Mouse (Mus musculus): Measurements from ENCODE around the gene Awat2. TPM values are rescaled to one million over a fixed set of nuclear protein-coding genes. Genes with fewer than 3 reads are reported as not detected.
"Not testable (repeated sequence)": the region's sequence is repeated elsewhere in the genome, so short reads cannot be mapped to it uniquely, and the experiment has no call there.

Gene Awat2
- 0.11 and 0.36 TPM in 2 replicates for polyA plus RNA-seq (2015; fragmentation: Nextera tagmentation; extraction: Ambion mirVana)

DNA sequence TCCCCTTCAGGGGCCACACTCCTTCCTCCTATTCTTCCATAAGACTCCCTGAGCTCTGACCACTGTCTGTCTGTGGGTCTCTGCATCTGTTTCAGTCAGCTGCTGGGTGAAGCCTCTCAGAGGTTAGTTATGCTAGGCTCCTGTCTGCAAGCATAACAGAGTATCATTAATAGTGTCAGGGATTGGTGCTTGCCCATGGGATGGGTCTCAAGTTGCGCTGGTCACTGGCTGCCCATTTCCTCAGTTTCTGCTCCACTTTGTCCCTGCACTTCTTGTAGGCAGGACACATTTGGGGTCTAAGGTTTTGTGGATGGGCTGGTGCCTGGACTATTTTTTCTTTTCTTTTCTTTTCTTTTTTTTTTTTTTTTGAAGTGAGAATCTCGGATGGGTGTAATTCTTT, at the start of gene Awat2:
TSS of gene Awat2 (minus strand) at position 101 of the 400 bp plus-strand sequence.
- ATAC-seq (ENCODE audit: low read depth); H3K9ac ChIP-seq; H3K4me2 ChIP-seq; H3K36me3 ChIP-seq; H3K4me1 ChIP-seq (replicated peaks); H3K27ac ChIP-seq (replicated peaks); H3K9me3 ChIP-seq; H3K4me3 ChIP-seq: not testable (repeated sequence)
- peaks cover 16% of the 10 kb centered on the region for H3K27me3 ChIP-seq
- WGBS = 86% methylated on average over 2 of the region's 2 CpGs

DNA sequence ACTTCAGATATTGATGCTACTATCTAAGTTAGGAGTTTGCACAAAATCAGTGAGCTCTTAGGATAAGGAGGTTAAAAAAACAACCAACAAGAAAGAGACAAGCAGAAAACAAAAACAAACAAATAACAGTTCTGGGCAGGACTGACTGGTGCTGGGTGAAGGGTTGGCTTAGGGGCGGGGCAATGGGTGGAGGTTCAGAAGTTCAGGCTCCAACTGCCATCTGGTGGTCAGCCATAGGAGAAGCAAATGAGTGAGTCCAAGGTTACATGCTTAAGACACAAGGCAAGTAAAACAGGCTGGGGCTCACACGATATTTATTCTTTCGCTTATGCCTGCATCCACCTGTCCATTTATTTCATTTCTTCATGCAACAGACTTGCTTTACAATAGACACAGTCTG, 37.8 kb upstream of the Awat2 start:
- Histone ChIP-seq H3K9me3 (no peaks in the 10 kb centered on the region), H3K4me2 (no peak overlapping the region), H3K27me3 (peaks cover 13% of the 10 kb centered on the region; the same call in 1 of the 2 replicates), H3K27ac (replicated peaks) (no peak overlapping the region), H3K4me1 (replicated peaks) (no peaks in the 10 kb centered on the region), H3K36me3 (no peaks in the 10 kb centered on the region), H3K9ac (no peak overlapping the region), H3K4me3 (no peak overlapping the region)
- ATAC-seq (ENCODE audit: low read depth) = peak; percentile 84; the same call in 1 of the 2 replicates
- WGBS = 41% methylated on average over 3 of the region's 3 CpGs

DNA sequence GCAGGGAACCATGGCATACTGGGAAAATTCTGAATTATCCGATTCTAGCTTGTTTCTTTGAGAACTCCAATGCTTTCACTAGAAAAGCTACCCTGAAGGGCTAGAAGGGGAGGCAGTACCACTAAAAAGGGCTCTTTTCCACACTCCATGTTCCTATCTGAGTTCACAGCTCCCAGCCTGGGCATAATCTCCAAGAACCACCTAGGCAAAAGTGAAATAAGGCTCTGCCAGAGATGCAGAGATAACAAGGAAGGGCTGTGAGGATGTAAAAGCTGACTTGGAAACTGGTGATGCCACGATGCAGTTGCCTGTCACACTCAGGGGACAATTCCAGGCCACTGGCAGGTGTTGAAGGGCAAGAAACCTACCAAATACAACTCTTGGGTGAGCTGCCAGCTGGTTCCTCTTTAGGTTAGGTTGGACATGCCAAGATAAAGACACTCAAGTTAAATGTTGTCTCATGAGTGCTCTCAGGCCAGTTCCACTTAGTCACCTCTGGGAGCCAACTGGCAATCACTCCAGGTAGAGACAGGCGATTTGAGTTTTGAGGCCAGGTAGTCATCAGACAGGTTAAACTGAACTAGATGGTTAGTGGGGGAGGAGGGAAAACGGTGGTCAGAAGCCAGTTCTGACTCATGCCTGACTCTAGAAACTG, 33.2 kb upstream of the Awat2 start:
- Histone ChIP-seq H3K9me3 (no peaks in the 10 kb centered on the region), H3K4me1 (replicated peaks) (no peaks in the 10 kb centered on the region), H3K36me3 (no peaks in the 10 kb centered on the region), H3K27me3 (peaks cover 27% of the 10 kb centered on the region), H3K9ac (no peak overlapping the region), H3K4me2 (no peak overlapping the region), H3K4me3 (no peak overlapping the region), H3K27ac (replicated peaks) (no peak overlapping the region)
- WGBS = 69% methylated on average over 4 of the region's 4 CpGs
- no peak for ATAC-seq (ENCODE audit: low read depth)

DNA sequence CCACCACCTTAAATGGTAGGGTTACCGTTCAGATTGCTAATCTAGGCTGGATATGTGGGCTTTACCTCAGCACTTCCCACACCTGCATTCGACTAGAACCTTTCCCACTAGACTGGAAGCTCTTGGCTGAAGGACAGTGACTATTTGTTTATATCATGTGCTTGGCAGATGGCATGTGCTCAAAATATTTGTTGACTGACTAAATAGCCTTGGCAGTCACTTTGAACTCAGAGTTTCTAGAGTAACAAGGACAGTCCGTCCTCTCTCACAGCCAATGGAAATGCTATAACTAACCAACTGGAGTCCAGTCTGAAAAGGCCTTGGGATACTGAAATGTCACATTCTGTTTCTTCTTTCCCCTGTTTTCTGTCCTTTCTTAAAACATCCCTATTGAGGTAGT, 29.0 kb upstream of the Awat2 start:
- no peaks in the 10 kb centered on the region for H3K4me1 ChIP-seq (replicated peaks)
- H3K27me3 ChIP-seq = peaks cover 44% of the 10 kb centered on the region
- ATAC-seq (ENCODE audit: low read depth) = no peak
- H3K9ac ChIP-seq = no peak overlapping the region
- no peak overlapping the region for H3K27ac ChIP-seq (replicated peaks)
- no peaks in the 10 kb centered on the region for H3K36me3 ChIP-seq
- 82% methylated on average over 3 of the region's 3 CpGs for WGBS
- no peak overlapping the region for H3K4me3 ChIP-seq
- H3K4me2 ChIP-seq = no peak overlapping the region
- no peaks in the 10 kb centered on the region for H3K9me3 ChIP-seq

DNA sequence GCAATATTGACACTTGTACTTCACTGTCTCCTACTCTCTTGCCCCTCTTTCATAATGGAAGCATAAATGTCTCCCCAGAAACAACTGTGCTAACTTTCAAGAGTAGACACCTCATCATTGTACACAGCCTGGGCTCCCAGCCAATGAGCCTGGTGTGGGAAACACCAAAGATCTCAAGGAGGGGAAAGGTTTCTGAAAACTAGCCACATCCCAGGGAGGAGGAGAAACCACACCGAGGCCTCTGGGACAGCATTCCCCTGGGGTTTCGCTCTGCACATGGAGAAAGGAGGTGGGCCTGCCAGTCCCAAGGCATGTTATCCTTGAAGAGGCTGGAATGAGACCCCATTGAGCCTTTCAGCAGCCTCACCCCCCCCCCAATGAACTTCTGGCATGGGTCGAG, 27.6 kb upstream of the Awat2 start:
- no peak for ATAC-seq (ENCODE audit: low read depth)
- WGBS = 73% methylated on average over 3 of the region's 3 CpGs
- Histone ChIP-seq H3K27ac (replicated peaks) (no peak overlapping the region), H3K27me3 (peaks cover 36% of the 10 kb centered on the region), H3K36me3 (no peaks in the 10 kb centered on the region), H3K4me1 (replicated peaks) (no peaks in the 10 kb centered on the region), H3K4me2 (no peak overlapping the region), H3K4me3 (no peak overlapping the region), H3K9me3 (no peaks in the 10 kb centered on the region), H3K9ac (no peak overlapping the region)

DNA sequence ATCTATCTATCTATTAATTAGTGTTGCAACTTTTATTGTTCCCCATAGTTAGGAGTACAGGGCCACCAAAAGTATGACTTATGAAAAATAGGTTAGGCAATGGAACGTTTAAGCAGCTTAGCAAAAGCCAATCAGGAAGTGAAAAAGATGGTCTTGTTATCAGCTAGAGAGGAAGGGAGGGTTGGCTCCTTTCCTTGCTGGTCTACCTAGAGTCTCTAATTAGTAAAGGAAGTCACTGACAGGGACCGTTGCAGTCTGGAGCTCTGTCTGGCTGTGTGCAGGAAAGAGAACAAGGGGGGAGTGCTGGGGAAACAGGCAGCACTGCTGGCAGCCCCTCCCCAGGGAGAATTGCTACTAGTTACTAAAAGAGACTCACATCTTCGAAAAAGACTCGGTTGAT, 25.5 kb upstream of the Awat2 start:
- Histone ChIP-seq H3K4me2 (no peak overlapping the region), H3K9me3 (no peaks in the 10 kb centered on the region), H3K9ac (no peak overlapping the region), H3K4me1 (replicated peaks) (no peaks in the 10 kb centered on the region), H3K27ac (replicated peaks) (no peak overlapping the region), H3K36me3 (no peaks in the 10 kb centered on the region), H3K4me3 (no peak overlapping the region), H3K27me3 (peaks cover 28% of the 10 kb centered on the region)
- ATAC-seq (ENCODE audit: low read depth) = no peak
- WGBS = 78% methylated on average over 4 of the region's 4 CpGs

DNA sequence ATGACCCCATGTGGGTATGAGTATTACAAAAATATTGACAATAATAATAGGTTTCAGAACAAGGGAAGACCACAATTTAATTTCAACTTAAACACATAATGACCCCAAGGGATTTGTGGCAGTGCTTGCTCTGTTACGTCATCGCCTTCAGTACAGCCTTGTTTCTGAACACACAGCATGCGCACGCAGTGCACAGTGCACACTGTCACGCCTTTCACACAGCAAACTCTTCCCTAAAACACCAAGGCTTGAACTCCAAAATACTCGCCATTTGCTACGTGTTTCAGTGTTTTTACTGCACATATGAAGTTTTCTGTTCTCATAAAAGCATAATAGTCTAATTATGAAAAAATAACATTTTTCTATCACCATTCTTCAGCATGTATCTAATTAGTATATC, 1.0 kb upstream of the Awat2 start:
- ATAC-seq (ENCODE audit: low read depth) = no peak
- H3K9me3 ChIP-seq = no peaks in the 10 kb centered on the region
- H3K4me1 ChIP-seq (replicated peaks) = no peaks in the 10 kb centered on the region
- no peak overlapping the region for H3K4me2 ChIP-seq
- no peak overlapping the region for H3K9ac ChIP-seq
- no peak overlapping the region for H3K4me3 ChIP-seq
- no peak overlapping the region for H3K27ac ChIP-seq (replicated peaks)
- WGBS = 91% methylated on average over 7 of the region's 7 CpGs
- peaks cover 12% of the 10 kb centered on the region for H3K27me3 ChIP-seq
- no peaks in the 10 kb centered on the region for H3K36me3 ChIP-seq

DNA sequence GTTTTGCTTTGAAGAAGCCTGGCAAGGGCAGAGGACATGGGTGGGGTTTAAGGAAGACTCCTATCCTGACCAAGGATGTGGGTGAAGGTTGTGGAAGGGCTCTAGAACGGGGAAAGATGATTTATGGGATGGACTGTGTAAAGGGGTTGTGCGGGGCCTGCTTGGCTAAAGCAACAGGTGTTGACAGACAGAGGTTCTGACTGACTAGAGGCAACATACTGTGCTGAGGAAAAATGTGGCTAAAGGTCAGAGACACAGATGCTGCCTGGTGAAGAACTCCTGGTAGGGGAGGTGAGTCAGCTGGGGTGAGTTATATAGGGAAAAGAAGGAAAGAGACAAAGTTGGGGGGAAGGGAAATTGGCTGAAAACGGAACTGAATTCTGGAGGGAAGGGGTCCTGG, 10.2 kb downstream of the Awat2 start:
- Histone ChIP-seq H3K4me2 (no peak overlapping the region), H3K4me1 (replicated peaks) (no peaks in the 10 kb centered on the region), H3K9ac (no peak overlapping the region), H3K9me3 (no peaks in the 10 kb centered on the region), H3K4me3 (no peak overlapping the region), H3K36me3 (no peaks in the 10 kb centered on the region), H3K27ac (replicated peaks) (no peak overlapping the region), H3K27me3 (peaks cover 34% of the 10 kb centered on the region)
- ATAC-seq (ENCODE audit: low read depth) = no peak
- WGBS = 70% methylated on average over 3 of the region's 3 CpGs

DNA sequence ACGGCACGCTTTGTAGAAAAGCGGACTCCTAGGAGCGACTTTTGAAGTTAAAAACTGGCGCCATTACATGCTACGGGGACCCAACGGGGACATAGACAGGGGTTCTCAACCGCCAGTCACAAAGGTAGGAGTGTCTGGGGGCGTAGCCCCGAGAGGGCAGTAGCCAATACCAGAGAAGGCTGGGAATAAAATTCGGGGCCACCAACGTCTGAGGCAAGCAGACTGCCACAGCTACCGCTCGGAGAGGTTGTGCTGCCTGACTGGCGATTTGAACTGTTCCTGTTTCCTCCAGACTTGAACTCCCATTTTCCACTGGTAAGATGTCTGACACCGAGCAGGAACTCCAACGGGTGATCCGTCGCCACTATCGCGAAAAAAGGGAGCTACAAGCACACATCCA, 13.8 kb downstream of the Awat2 start, which contains the start of gene Otud6a:
TSS of gene Otud6a (plus strand) at position 321 of the 400 bp plus-strand sequence.
- H3K9ac ChIP-seq = no peak within 1 kb of the TSS
- no peak within 1 kb of the TSS for H3K4me3 ChIP-seq
- ATAC-seq (ENCODE audit: low read depth) = no peak
- H3K27ac ChIP-seq (replicated peaks) = no peak within 1 kb of the TSS
- no peak within 1 kb of the TSS for H3K4me2 ChIP-seq
- no peaks in the 10 kb centered on the region for H3K9me3 ChIP-seq
- peaks cover 19% of the 10 kb centered on the region for H3K27me3 ChIP-seq
- 90% methylated on average over 21 of the region's 21 CpGs for WGBS
- H3K4me1 ChIP-seq (replicated peaks) = no peaks in the 10 kb centered on the region
- H3K36me3 ChIP-seq = no peaks in the 10 kb centered on the region

DNA sequence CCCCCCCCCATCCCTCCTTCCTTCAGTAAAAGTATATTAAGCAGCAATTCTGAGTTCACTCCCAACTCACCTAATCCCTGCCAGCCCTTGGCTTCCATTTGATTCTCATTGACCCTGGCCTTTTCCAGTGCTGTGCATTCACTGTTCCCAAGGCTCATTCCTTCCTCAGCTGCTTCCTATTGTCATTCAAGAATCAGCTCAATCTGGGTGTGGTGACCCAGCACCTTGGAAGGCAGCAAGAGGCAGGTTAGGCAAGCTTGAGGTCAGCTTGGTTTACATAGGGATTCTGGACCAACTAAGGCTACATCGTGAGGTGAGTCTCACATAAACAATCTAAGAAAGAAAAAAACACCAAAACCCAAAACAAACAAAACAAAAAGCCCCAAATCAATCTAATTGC, 33.3 kb downstream of the Awat2 start:
- no peak overlapping the region for H3K4me2 ChIP-seq
- H3K9me3 ChIP-seq = no peaks in the 10 kb centered on the region
- H3K27me3 ChIP-seq = no peaks in the 10 kb centered on the region; the same call in 1 of the 2 replicates
- H3K27ac ChIP-seq (replicated peaks) = no peak overlapping the region
- no peaks in the 10 kb centered on the region for H3K36me3 ChIP-seq
- H3K4me1 ChIP-seq (replicated peaks) = no peaks in the 10 kb centered on the region
- 72% methylated on average over 1 of the region's 1 CpGs for WGBS
- ATAC-seq (ENCODE audit: low read depth) = no peak
- H3K4me3 ChIP-seq = no peak overlapping the region
- H3K9ac ChIP-seq = no peak overlapping the region

DNA sequence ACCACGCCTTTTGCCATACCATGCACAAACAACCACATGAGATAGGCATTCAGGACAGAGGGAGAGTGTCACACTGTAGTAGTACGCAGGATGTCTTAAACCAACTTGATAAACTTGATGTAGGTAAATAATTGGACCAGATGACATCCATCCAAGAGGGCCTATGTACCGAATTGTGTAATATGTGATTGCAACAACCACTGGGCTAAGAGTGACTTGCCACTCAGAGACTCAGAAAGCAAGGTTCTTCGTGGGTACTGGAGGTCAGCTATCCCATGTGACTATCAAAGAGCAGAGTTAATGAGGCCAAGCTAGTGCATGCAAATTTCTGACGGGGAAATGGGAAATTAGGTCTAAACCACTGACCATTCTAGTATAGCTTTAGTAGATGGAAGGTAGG, 40.9 kb downstream of the Awat2 start:
- Histone ChIP-seq H3K4me2 (no peak overlapping the region), H3K27ac (replicated peaks) (no peak overlapping the region), H3K36me3 (no peaks in the 10 kb centered on the region), H3K9me3 (no peaks in the 10 kb centered on the region), H3K4me3 (no peak overlapping the region), H3K4me1 (replicated peaks) (no peaks in the 10 kb centered on the region), H3K27me3 (no peaks in the 10 kb centered on the region), H3K9ac (no peak overlapping the region)
- ATAC-seq (ENCODE audit: low read depth) = no peak
- WGBS = 82% methylated on average over 5 of the region's 5 CpGs

DNA sequence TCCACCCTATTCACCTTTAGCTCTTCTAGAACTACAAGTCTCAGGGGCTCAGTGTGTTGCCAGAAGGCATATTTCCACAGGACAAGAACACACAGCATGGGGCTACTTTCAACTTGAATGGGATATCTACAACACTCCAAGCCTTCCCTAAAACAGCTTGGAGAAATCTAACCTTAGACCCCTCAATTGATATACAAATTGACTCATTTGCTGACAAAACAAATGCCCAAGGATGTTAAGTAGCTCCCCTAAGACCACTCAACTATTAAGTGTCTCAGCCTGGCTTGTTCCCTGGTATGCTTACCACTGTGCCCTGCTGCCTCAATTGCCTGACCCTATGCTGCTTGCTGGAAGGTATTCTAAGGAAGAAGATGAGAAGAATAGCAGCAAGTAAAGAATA, 41.6 kb downstream of the Awat2 start:
- Histone ChIP-seq H3K27me3 (peaks cover 6% of the 10 kb centered on the region; the same call in 1 of the 2 replicates), H3K36me3 (no peaks in the 10 kb centered on the region), H3K9me3 (no peaks in the 10 kb centered on the region), H3K4me2 (no peak overlapping the region), H3K4me3 (no peak overlapping the region), H3K9ac (no peak overlapping the region), H3K27ac (replicated peaks) (no peak overlapping the region), H3K4me1 (replicated peaks) (no peaks in the 10 kb centered on the region)
- ATAC-seq (ENCODE audit: low read depth) = no peak

DNA sequence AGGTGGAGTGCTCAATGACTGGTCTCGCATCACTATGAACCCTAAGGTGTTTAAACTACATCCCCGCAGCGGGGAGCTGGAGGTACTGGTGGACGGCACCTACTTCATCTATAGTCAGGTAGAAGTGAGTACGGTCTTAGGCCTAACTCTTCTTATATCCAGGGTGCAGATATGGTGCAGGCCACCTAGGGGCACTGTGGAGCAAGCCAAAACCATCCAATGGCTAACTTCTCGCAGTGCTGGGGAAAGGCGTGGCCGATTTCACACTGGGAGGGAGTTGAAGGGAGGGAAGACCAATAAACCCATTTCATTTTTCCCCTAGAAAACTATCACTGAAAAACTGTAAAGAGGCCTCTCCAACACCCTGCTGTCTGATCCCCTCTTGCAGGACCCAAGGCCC, 47.5 kb downstream of the Awat2 start:
- H3K4me2 ChIP-seq = no peak overlapping the region
- H3K27me3 ChIP-seq = peaks cover 21% of the 10 kb centered on the region
- WGBS = 83% methylated on average over 8 of the region's 8 CpGs
- H3K9ac ChIP-seq = no peak overlapping the region
- no peak overlapping the region for H3K27ac ChIP-seq (replicated peaks)
- no peaks in the 10 kb centered on the region for H3K4me1 ChIP-seq (replicated peaks)
- no peak overlapping the region for H3K4me3 ChIP-seq
- no peaks in the 10 kb centered on the region for H3K36me3 ChIP-seq
- ATAC-seq (ENCODE audit: low read depth) = no peak
- H3K9me3 ChIP-seq = no peaks in the 10 kb centered on the region

Data from neural tube, embryonic 13.5 days (tissue).